Comparison of ENCODE assay signal across 17 mouse cellular contexts in genomic region chr13:55168255-55168654, GRCm38 (mm10). TPM values are rescaled to one million over a fixed set of nuclear protein-coding genes. Genes with fewer than 3 reads are reported as not detected.
DNase-seq lines count a peak whose midpoint lies in the region; ATAC-seq lines count a peak whose summit lies in the region.
"Had no signal": no experiment of that assay in that cellular context is flagged by ENCODE, and none has a peak within 500 bp of the region (broad histone marks: within the 10 kb centered on the region; RNA-seq: fewer than 3 reads in every experiment).

No protein-coding gene starts in this region.

- H3K9ac ChIP-seq in hindbrain, embryonic 11.5 days (ENCODE audit: low read depth, low read length) = no peak overlapping the region
- H3K9ac ChIP-seq in neural tube, embryonic 12.5 days = no peak overlapping the region
- H3K9ac ChIP-seq in kidney, embryonic 14.5 days (ENCODE audit: low read depth, low read length) = no peak overlapping the region
- H3K9ac ChIP-seq in stomach, embryonic 15.5 days = no peak overlapping the region

- H3K4me1 ChIP-seq in hindbrain, embryonic 10.5 days (replicated peaks) = peaks cover 41% of the 10 kb centered on the region
- H3K4me1 ChIP-seq in hindbrain, embryonic 11.5 days (replicated peaks; ENCODE audit: control insufficient read depth, insufficient read depth, low read length) = peaks cover 24% of the 10 kb centered on the region
- peaks cover 27% of the 10 kb centered on the region for H3K4me1 ChIP-seq in neural tube, embryonic 12.5 days
- H3K4me1 ChIP-seq in kidney, embryonic 14.5 days (ENCODE audit: control insufficient read depth, insufficient read depth, low read length) = peaks cover 21% of the 10 kb centered on the region
- H3K4me1 ChIP-seq in stomach, embryonic 15.5 days = peaks cover 19% of the 10 kb centered on the region

- no peaks in the 10 kb centered on the region for H3K36me3 ChIP-seq in hindbrain, embryonic 10.5 days
- H3K36me3 ChIP-seq in hindbrain, embryonic 11.5 days (ENCODE audit: control insufficient read depth, insufficient read depth, low read length) = no peaks in the 10 kb centered on the region
- H3K36me3 ChIP-seq in neural tube, embryonic 12.5 days = no peaks in the 10 kb centered on the region
- H3K36me3 ChIP-seq in kidney, embryonic 14.5 days (ENCODE audit: control insufficient read depth, insufficient read depth, low read length) = no peaks in the 10 kb centered on the region; the same call in 1 of the 2 replicates
- H3K36me3 ChIP-seq in stomach, embryonic 15.5 days = no peaks in the 10 kb centered on the region

- H3K27me3 ChIP-seq in hindbrain, embryonic 10.5 days (ENCODE audit: insufficient read depth, poor library complexity, severe bottlenecking) = peaks cover 6% of the 10 kb centered on the region
- H3K27me3 ChIP-seq in hindbrain, embryonic 11.5 days (ENCODE audit: control insufficient read depth, insufficient read depth, low read length) = no peaks in the 10 kb centered on the region
- H3K27me3 ChIP-seq in neural tube, embryonic 12.5 days (replicated peaks) = no peaks in the 10 kb centered on the region
- no peaks in the 10 kb centered on the region for H3K27me3 ChIP-seq in kidney, embryonic 14.5 days (ENCODE audit: control insufficient read depth, insufficient read depth, low read length)
- H3K27me3 ChIP-seq in stomach, embryonic 15.5 days (replicated peaks) = no peaks in the 10 kb centered on the region

- H3K27ac ChIP-seq in hindbrain, embryonic 10.5 days = peak overlapping the region; percentile 72
- H3K27ac ChIP-seq in hindbrain, embryonic 11.5 days (ENCODE audit: low read depth, low read length) = no peak overlapping the region
- 0 out of 2 replicates have a peak overlapping the region, but pooled peaks have one; percentile 5 for H3K27ac ChIP-seq in neural tube, embryonic 12.5 days
- H3K27ac ChIP-seq in kidney, embryonic 14.5 days (ENCODE audit: low read depth, low read length) = peak overlapping the region; percentile 69; the same call in 1 of the 2 replicates
- H3K27ac ChIP-seq in stomach, embryonic 15.5 days = peak overlapping the region; percentile 77
- H3K27ac ChIP-seq: macrophage had no signal

- WGBS in hindbrain, embryonic 10.5 days = 98% methylated on average over 5 of the region's 5 CpGs
- 95% methylated on average over 5 of the region's 5 CpGs for WGBS in hindbrain, embryonic 11.5 days
- 95% methylated on average over 5 of the region's 5 CpGs for WGBS in neural tube, embryonic 12.5 days
- WGBS in kidney, embryonic 14.5 days = 88% methylated on average over 5 of the region's 5 CpGs
- WGBS in stomach, embryonic 15.5 days = 65% methylated on average over 5 of the region's 5 CpGs

- H3K4me2 ChIP-seq in hindbrain, embryonic 11.5 days (replicated peaks; ENCODE audit: low read depth, low read length) = no peak overlapping the region
- H3K4me2 ChIP-seq in neural tube, embryonic 12.5 days (replicated peaks) = no peak overlapping the region
- H3K4me2 ChIP-seq in kidney, embryonic 14.5 days (replicated peaks; ENCODE audit: low read depth, low read length) = no peak overlapping the region
- H3K4me2 ChIP-seq in stomach, embryonic 15.5 days = no peak overlapping the region

- no peak for DNase-seq in hindbrain, embryonic 10.5 days (ENCODE audit: low spot score)
- no peak for DNase-seq in hindbrain, embryonic 11.5 days (ENCODE audit: low spot score)
- no peak for DNase-seq in neural tube, embryonic 10.5 days (ENCODE audit: extremely low spot score, low spot score)
- no peak for DNase-seq in urinary bladder, postnatal 36 days (ENCODE audit: low spot score in 2 of 2)
- DNase-seq in layer of hippocampus, postnatal 36 days = no peak
- DNase-seq: B cell, adult 2 months; thymus, adult 2 months had no signal

- H3K9me3 ChIP-seq in hindbrain, embryonic 10.5 days = no peaks in the 10 kb centered on the region
- H3K9me3 ChIP-seq in hindbrain, embryonic 11.5 days (ENCODE audit: control insufficient read depth, low read length) = no peaks in the 10 kb centered on the region
- H3K9me3 ChIP-seq in neural tube, embryonic 12.5 days = no peaks in the 10 kb centered on the region
- H3K9me3 ChIP-seq in kidney, embryonic 14.5 days (ENCODE audit: control insufficient read depth, low read length) = no peaks in the 10 kb centered on the region
- H3K9me3 ChIP-seq in stomach, embryonic 15.5 days = no peaks in the 10 kb centered on the region

- H3K4me3 ChIP-seq in hindbrain, embryonic 10.5 days = no peak overlapping the region
- H3K4me3 ChIP-seq in hindbrain, embryonic 11.5 days (ENCODE audit: low read depth, low read length) = no peak overlapping the region
- H3K4me3 ChIP-seq in neural tube, embryonic 12.5 days = no peak overlapping the region
- no peak overlapping the region for H3K4me3 ChIP-seq in kidney, embryonic 14.5 days (ENCODE audit: low read length)
- no peak overlapping the region for H3K4me3 ChIP-seq in stomach, embryonic 15.5 days (replicated peaks)

- no peak for ATAC-seq in hindbrain, embryonic 11.5 days (ENCODE audit: low FRiP score)
- ATAC-seq in neural tube, embryonic 12.5 days (ENCODE audit: low FRiP score, low read depth) = no peak
- no peak for ATAC-seq in kidney, embryonic 14.5 days (ENCODE audit: low FRiP score, low TSS enrichment)
- no peak for ATAC-seq in stomach, embryonic 15.5 days (ENCODE audit: insufficient read depth, low FRiP score, low read depth)

RNA-seq across cellular contexts. Expression of gene Fgfr4, which starts 15.8 kb away (rescaled TPM):
- 0.67 and 1.3 TPM in 2 replicates for polyA plus RNA-seq in hindbrain, embryonic 10.5 days (2016; fragmentation: Nextera tagmentation; extraction: Ambion mirVana)
- polyA plus RNA-seq in hindbrain, embryonic 11.5 days (2014; fragmentation: Nextera tagmentation; extraction: Ambion mirVana) = 0.66 and 1.5 TPM in 2 replicates
- 2.8 and 3.7 TPM in 2 replicates for polyA plus RNA-seq in neural tube, embryonic 12.5 days (2016; fragmentation: Nextera tagmentation; extraction: Ambion mirVana)
- polyA plus RNA-seq in kidney, embryonic 14.5 days (2014; fragmentation: Nextera tagmentation; extraction: Ambion mirVana) = 9.9 and 14.9 TPM in 2 replicates
- 7.6 and 8.4 TPM in 2 replicates for polyA plus RNA-seq in stomach, embryonic 15.5 days (2015; fragmentation: Nextera tagmentation; extraction: Ambion mirVana)
- under 1 TPM; 0.20 to 0.43 TPM for total RNA-seq in layer of hippocampus, postnatal 36 days (2021)
- total RNA-seq: common myeloid progenitor, adult 5-6 weeks; neutrophil, adult 5-6 weeks had no signal
- polyA plus RNA-seq: macrophage had no signal

RNA-seq across cellular contexts. Expression of gene Gm17617, which starts 34.9 kb away (rescaled TPM):
- polyA plus RNA-seq in hindbrain, embryonic 10.5 days (2016; fragmentation: Nextera tagmentation; extraction: Ambion mirVana) = not detected in 2 replicates
- polyA plus RNA-seq in hindbrain, embryonic 11.5 days (2014; fragmentation: Nextera tagmentation; extraction: Ambion mirVana) = not detected in 2 replicates
- polyA plus RNA-seq in neural tube, embryonic 12.5 days (2016; fragmentation: Nextera tagmentation; extraction: Ambion mirVana) = not detected in 2 replicates
- polyA plus RNA-seq in kidney, embryonic 14.5 days (2014; fragmentation: Nextera tagmentation; extraction: Ambion mirVana) = not detected in 2 replicates
- not detected in 2 replicates for polyA plus RNA-seq in stomach, embryonic 15.5 days (2015; fragmentation: Nextera tagmentation; extraction: Ambion mirVana)
- not detected for total RNA-seq in layer of hippocampus, postnatal 36 days (2021)
- total RNA-seq: common myeloid progenitor, adult 5-6 weeks; gastrocnemius, postnatal 10 days; layer of hippocampus, adult 8-10 months; neutrophil, adult 5-6 weeks had no signal
- polyA plus RNA-seq: heart, embryonic 16.5 days; limb, embryonic 11.5 days; macrophage; thymus, adult 2 months had no signal

RNA-seq across cellular contexts. Expression of gene Nsd1, which starts 41.3 kb away (rescaled TPM):
- 69.3 and 73.9 TPM in 2 replicates for polyA plus RNA-seq in hindbrain, embryonic 10.5 days (2016; fragmentation: Nextera tagmentation; extraction: Ambion mirVana)
- 64.5 and 108 TPM in 2 replicates for polyA plus RNA-seq in hindbrain, embryonic 11.5 days (2014; fragmentation: Nextera tagmentation; extraction: Ambion mirVana)
- polyA plus RNA-seq in neural tube, embryonic 12.5 days (2016; fragmentation: Nextera tagmentation; extraction: Ambion mirVana) = 68.6 and 81.6 TPM in 2 replicates
- 71.2 and 93.6 TPM in 2 replicates for polyA plus RNA-seq in kidney, embryonic 14.5 days (2014; fragmentation: Nextera tagmentation; extraction: Ambion mirVana)
- 57.0 and 61.1 TPM in 2 replicates for polyA plus RNA-seq in stomach, embryonic 15.5 days (2015; fragmentation: Nextera tagmentation; extraction: Ambion mirVana)
- 100 to 1,000 TPM; 124 to 131 TPM for total RNA-seq in layer of hippocampus, postnatal 36 days (2021)
